Mouse (Mus musculus) kidney, postnatal 0 days (tissue): ENCODE measurements around the gene Ppt2. TPM values are rescaled to one million over a fixed set of nuclear protein-coding genes. Genes with fewer than 3 reads are reported as not detected.

ENCODE experiments used
- ATAC-seq: fragments of 200-750 bp; cut with Nextera tagmentation; replicated peaks from 2 replicates; pipeline ENCODE4 v1.8.0; 2017; ENCODE audit warnings: low read depth, moderate number of reproducible peaks, moderate TSS enrichment, moderate library complexity; ENCODE audit not compliant: low FRiP score
- DNase-seq: peaks from one replicate; pipeline ENCODE4 v3.0.0-alpha.2; 2016; ENCODE audit warnings: low spot score
- H3K27ac ChIP-seq: fragments of 300-500 bp; sonication (generic); 2 replicates; pipeline ENCODE4 v1.5.1; 2014; ENCODE audit warnings: mild to moderate bottlenecking
- H3K27me3 ChIP-seq: fragments of 300-500 bp; sonication (generic); 2 replicates; pipeline ENCODE4 v1.6.1; 2014; ENCODE audit warnings: low read length, mixed read lengths; ENCODE audit not compliant: insufficient read depth
- H3K36me3 ChIP-seq: fragments of 300-500 bp; sonication (generic); 2 replicates; pipeline ENCODE4 v1.6.1; 2014; ENCODE audit warnings: low read length, mixed read lengths; ENCODE audit not compliant: insufficient read depth
- H3K4me1 ChIP-seq: fragments of 300-500 bp; sonication (generic); replicated peaks from 2 replicates; pipeline ENCODE4 v1.6.1; 2014; ENCODE audit warnings: antibody characterized with exemption, low read length, mixed read lengths; ENCODE audit not compliant: insufficient read depth
- H3K4me2 ChIP-seq: fragments of 300-500 bp; sonication (generic); 2 replicates; pipeline ENCODE4 v1.6.1; 2014; ENCODE audit warnings: mild to moderate bottlenecking, low read length, moderate library complexity, mixed read lengths
- H3K4me3 ChIP-seq: fragments of 300-500 bp; sonication (generic); replicated peaks from 2 replicates; pipeline ENCODE4 v1.5.1; 2014; ENCODE audit warnings: low read depth, low read length
- H3K9ac ChIP-seq: fragments of 300-500 bp; sonication (generic); 2 replicates; pipeline ENCODE4 v1.6.1; 2014; ENCODE audit warnings: low read depth, low read length
- H3K9me3 ChIP-seq: fragments of 300-500 bp; sonication (generic); replicated peaks from 2 replicates; pipeline ENCODE4 v1.6.1; 2016; ENCODE audit warnings: low read length, inconsistent platforms, mixed read lengths
- CTCF ChIP-seq: IDR thresholded peaks from 2 replicates; pipeline ENCODE4 v1.5.1; 2016; ENCODE audit warnings: antibody characterized with exemption, low read depth, mild to moderate bottlenecking, moderate library complexity
- WGBS: fragments of 180-500 bp; shearing (Covaris S2); extraction: QIAGEN DNeasy Blood & Tissue Kit; methylation state at CpG from one replicate; pipeline ENCODE4 v1.1.7; 2014; 5-methylcytosine and 5-hydroxymethylcytosine counted together
- polyA plus RNA-seq: library from polyadenylated mRNA; unstranded; fragments of >200 nt; fragmentation: Nextera tagmentation; extraction: Ambion mirVana; gene quantifications from 2 replicates; pipeline ENCODE4 v1.2.1, GENCODE M21; 2015

The Ppt2 gene
- polyA plus RNA-seq, 1 experiment from 2014 or later, result 62.9 TPM

GRCm38 (mm10) chr17:34606186-34607039 lies 21.9 kb downstream of the Ppt2 start:
- ATAC-seq (no peak), DNase-seq (peak; percentile 50)
- Histone ChIP-seq H3K36me3 (peaks cover 11% of the 10 kb centered on the region), H3K9ac (peak overlapping the region; percentile 95), H3K27me3 (no peaks in the 10 kb centered on the region), H3K4me1 (peaks cover 18% of the 10 kb centered on the region), H3K4me2 (peak overlapping the region; percentile 92), H3K9me3 (no peaks in the 10 kb centered on the region), H3K27ac (peak overlapping the region; percentile 89), H3K4me3 (peak overlapping the region; percentile 88)
- 9% methylated on average over 29 of the region's 32 CpGs for WGBS
- TF ChIP-seq CTCF, result no peak

GRCm38 (mm10) chr17:34605609-34606008 lies 22.7 kb downstream of the Ppt2 start:
- DNase-seq, result peak; percentile 97
- Histone ChIP-seq H3K9me3 (no peaks in the 10 kb centered on the region), H3K27me3 (no peaks in the 10 kb centered on the region), H3K27ac (peak overlapping the region; percentile 89), H3K36me3 (peaks cover 7% of the 10 kb centered on the region; the same call in 1 of the 2 replicates), H3K9ac (peak overlapping the region; percentile 95), H3K4me3 (peak overlapping the region; percentile 88), H3K4me2 (peak overlapping the region; percentile 92), H3K4me1 (peaks cover 18% of the 10 kb centered on the region)
- TF ChIP-seq CTCF, result no peak
- peak; percentile 33 for ATAC-seq
- WGBS, result under 1% methylated on average over 30 of the region's 30 CpGs

- H3K4me3 ChIP-seq, result peak overlapping the region; percentile 88; the same call in 1 of the 2 replicates
- peak overlapping the region; percentile 31; the same call in 1 of the 2 replicates for H3K9ac ChIP-seq
- peak; percentile 0; the same call in 1 of the 2 replicates for ATAC-seq
- WGBS, result 9% methylated on average over 24 of the region's 24 CpGs
- no peaks in the 10 kb centered on the region for H3K27me3 ChIP-seq
- H3K27ac ChIP-seq, result peak overlapping the region; percentile 89
- no peak for TF ChIP-seq CTCF
- H3K4me1 ChIP-seq, result peaks cover 18% of the 10 kb centered on the region
- DNase-seq, result no peak
- peaks cover 9% of the 10 kb centered on the region for H3K36me3 ChIP-seq
- H3K4me2 ChIP-seq, result peak overlapping the region; percentile 92
- no peaks in the 10 kb centered on the region for H3K9me3 ChIP-seq
Observed at GRCm38 (mm10) chr17:34604511-34605237, 23.6 kb downstream of the Ppt2 start.

- Histone ChIP-seq H3K36me3 (peaks cover 9% of the 10 kb centered on the region), H3K9ac (peak within 1 kb of the TSS; percentile 71), H3K4me3 (peak within 1 kb of the TSS; percentile 88), H3K27me3 (no peaks in the 10 kb centered on the region), H3K4me1 (peaks cover 18% of the 10 kb centered on the region), H3K27ac (peak within 1 kb of the TSS; percentile 89), H3K4me2 (peak within 1 kb of the TSS; percentile 92), H3K9me3 (no peaks in the 10 kb centered on the region)
- WGBS, result under 1% methylated on average over 35 of the region's 35 CpGs
- peak; percentile 99 for DNase-seq
- peak; percentile 88 for ATAC-seq
- TF ChIP-seq CTCF, result no peak
Observed at GRCm38 (mm10) chr17:34604061-34604508, 24.2 kb downstream of the Ppt2 start, which contains the start of gene Agpat1. Agpat1 (plus strand) TSS chr17:34604262.

GRCm38 (mm10) chr17:34603375-34604060 lies 24.8 kb downstream of the Ppt2 start, which contains the start of gene Rnf5:
Rnf5 (minus strand) TSS chr17:34603690.
- Histone ChIP-seq H3K27me3 (no peaks in the 10 kb centered on the region), H3K27ac (peak within 1 kb of the TSS; percentile 89), H3K4me2 (peak within 1 kb of the TSS; percentile 92), H3K9me3 (no peaks in the 10 kb centered on the region), H3K36me3 (peaks cover 9% of the 10 kb centered on the region), H3K4me1 (peaks cover 17% of the 10 kb centered on the region), H3K4me3 (peak within 1 kb of the TSS; percentile 49), H3K9ac (peak within 1 kb of the TSS; percentile 71)
- TF ChIP-seq CTCF, result no peak
- WGBS, result under 1% methylated on average over 30 of the region's 30 CpGs
- peak; percentile 100 for DNase-seq
- ATAC-seq, result peak; percentile 93
